Mouse (Mus musculus): ENCODE data around the gene D5Ertd579e.
A peak's percentile ranks its signal among the peaks of the same experiment; 100 is the strongest.

The D5Ertd579e gene

GRCm38 (mm10) chr5:36570546-36571245, 125.1 kb downstream of the D5Ertd579e start:
- peak; percentile 57 for DNase-seq (ENCODE audit: low read depth, low spot score)

GRCm38 (mm10) chr5:36570098-36570497, 125.7 kb downstream of the D5Ertd579e start:
- no peak for DNase-seq (ENCODE audit: low read depth, low spot score)

GRCm38 (mm10) chr5:36568118-36568517, 127.7 kb downstream of the D5Ertd579e start:
- DNase-seq (ENCODE audit: low read depth, low spot score), result no peak

- no peak for DNase-seq (ENCODE audit: low read depth, low spot score)
These were observed 128.2 kb downstream of the D5Ertd579e start for GRCm38 (mm10) chr5:36567627-36568026.

DNA sequence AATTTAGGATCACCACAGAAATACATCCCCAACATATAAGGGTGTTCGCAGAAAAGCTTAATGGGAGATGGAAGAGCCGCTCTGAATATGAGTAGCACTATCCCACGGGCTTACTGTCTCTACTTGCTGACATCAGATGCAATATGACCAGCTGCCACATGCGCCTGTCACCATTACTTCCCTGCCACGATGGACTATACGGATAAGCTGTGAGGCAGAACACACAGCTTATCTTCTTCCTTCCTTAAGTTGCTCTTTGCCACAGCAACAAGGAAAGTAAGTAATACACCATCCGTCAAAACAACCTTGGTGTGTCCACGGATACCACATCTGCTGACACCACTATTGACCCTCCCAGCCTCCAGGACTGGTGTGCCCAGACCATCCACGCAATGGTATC, 131.3 kb downstream of the D5Ertd579e start:
- no peak for DNase-seq (ENCODE audit: low read depth, low spot score)

- no peak for DNase-seq (ENCODE audit: low read depth, low spot score)
These were observed 132.1 kb downstream of the D5Ertd579e start for GRCm38 (mm10) chr5:36563741-36564140.

GRCm38 (mm10) chr5:36562791-36563445, 132.9 kb downstream of the D5Ertd579e start:
- no peak for DNase-seq (ENCODE audit: low read depth, low spot score)

GRCm38 (mm10) chr5:36561509-36561908, 134.3 kb downstream of the D5Ertd579e start:
- peak; percentile 44 for DNase-seq (ENCODE audit: low read depth, low spot score)

DNA sequence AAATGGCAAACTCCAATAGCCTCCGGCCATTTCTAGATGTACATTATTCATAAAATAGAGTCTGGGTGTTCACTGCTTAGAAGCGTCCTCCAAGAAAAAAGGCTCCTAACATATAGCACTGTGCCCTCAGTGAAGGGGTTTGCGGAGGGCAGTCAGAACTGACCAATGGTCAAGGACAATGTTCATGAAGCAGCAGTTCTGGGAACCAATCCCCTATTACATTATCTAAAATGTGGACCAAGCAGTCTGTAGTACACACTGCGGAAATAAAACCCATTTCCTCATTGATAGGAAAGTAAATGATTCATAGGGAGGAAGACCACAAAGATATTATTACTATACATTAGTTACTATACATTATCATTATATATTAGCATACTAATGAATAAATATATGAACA, 135.3 kb downstream of the D5Ertd579e start:
- DNase-seq (ENCODE audit: low read depth, low spot score), result no peak

- DNase-seq (ENCODE audit: low read depth, low spot score), result no peak
These were observed 136.2 kb downstream of the D5Ertd579e start for GRCm38 (mm10) chr5:36559510-36560235.

DNA sequence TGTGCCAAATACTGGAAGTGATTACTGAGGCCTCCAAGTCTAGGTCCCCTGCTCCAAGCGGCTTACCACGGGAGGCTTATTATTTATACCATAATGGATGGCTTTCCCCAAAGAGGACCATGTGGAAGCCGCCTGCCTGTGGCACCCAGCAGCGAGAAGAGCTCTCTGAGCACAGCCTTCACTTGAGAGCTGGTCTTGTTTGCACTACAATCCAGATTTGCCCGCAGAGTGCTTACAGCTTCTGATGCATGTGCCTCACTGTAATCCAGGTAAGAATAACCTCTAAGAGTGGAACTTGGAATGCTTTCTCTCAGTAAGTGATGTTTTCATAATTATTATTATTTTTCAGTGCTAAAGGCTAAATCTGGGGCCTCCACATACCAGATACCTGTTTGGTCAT, 136.7 kb downstream of the D5Ertd579e start:
- no peak for DNase-seq (ENCODE audit: low read depth, low spot score)

GRCm38 (mm10) chr5:36558526-36558925, 137.3 kb downstream of the D5Ertd579e start:
- DNase-seq (ENCODE audit: low read depth, low spot score), result no peak

GRCm38 (mm10) chr5:36557584-36558308, 138.1 kb downstream of the D5Ertd579e start:
- peak; percentile 56 for DNase-seq (ENCODE audit: low read depth, low spot score)

DNA sequence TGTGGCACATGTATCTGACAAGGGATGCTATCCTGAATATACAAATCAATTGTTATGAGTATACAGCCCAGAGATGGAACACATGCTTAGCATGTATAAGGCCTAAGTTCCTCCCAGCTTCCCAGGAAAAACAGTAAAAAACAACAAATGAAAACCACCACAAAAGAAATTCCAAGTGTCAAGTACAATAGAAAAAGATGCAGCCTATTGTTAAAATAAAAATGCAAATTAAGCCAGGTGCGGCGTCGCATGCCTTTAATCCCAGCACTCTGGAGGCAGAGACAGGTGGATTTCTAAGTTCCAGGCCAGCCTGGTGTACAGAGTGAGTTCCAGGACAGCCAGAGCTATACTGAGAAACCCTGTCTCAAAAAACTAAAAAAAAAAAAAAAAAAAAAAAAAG, 138.9 kb downstream of the D5Ertd579e start:
- DNase-seq (ENCODE audit: low read depth, low spot score), result no peak

- no peak for DNase-seq (ENCODE audit: low read depth, low spot score)
These were observed 139.5 kb downstream of the D5Ertd579e start for GRCm38 (mm10) chr5:36556289-36556688.

- no peak for DNase-seq (ENCODE audit: low read depth, low spot score)
These were observed 141.3 kb downstream of the D5Ertd579e start for GRCm38 (mm10) chr5:36554496-36554895.

- DNase-seq (ENCODE audit: low read depth, low spot score), result peak; percentile 72
These were observed 141.9 kb downstream of the D5Ertd579e start for GRCm38 (mm10) chr5:36553886-36554285.

GRCm38 (mm10) chr5:36553056-36553606, 142.7 kb downstream of the D5Ertd579e start:
- peak; percentile 60 for DNase-seq (ENCODE audit: low read depth, low spot score)

- DNase-seq (ENCODE audit: low read depth, low spot score), result no peak
These were observed 143.4 kb downstream of the D5Ertd579e start for GRCm38 (mm10) chr5:36552391-36552790.

All from CD4-positive, CD25-positive, alpha-beta regulatory T cell, adult 2 months (primary cell).